Mouse (Mus musculus) embryonic facial prominence, embryonic 13.5 days (tissue): ENCODE results near the gene Vps13a. TPM values are rescaled to one million over a fixed set of nuclear protein-coding genes. Genes with fewer than 3 reads are reported as not detected.

Experiments used
- ATAC-seq: fragments of 200-750 bp; cut with Nextera tagmentation; 2 replicates; pipeline ENCODE4 v1.8.0; 2017; ENCODE audit warnings: low read depth; ENCODE audit not compliant: insufficient number of reproducible peaks, insufficient read depth, low FRiP score, low TSS enrichment
- H3K27ac ChIP-seq: fragments of 300-500 bp; sonication (generic); 2 replicates; pipeline ENCODE4 v1.5.1; 2015; ENCODE audit warnings: moderate library complexity, mild to moderate bottlenecking, inconsistent platforms
- H3K27me3 ChIP-seq: fragments of 300-500 bp; sonication (generic); 2 replicates; pipeline ENCODE4 v1.6.1; 2015; ENCODE audit warnings: mild to moderate bottlenecking, inconsistent platforms
- H3K36me3 ChIP-seq: fragments of 300-500 bp; sonication (generic); 2 replicates; pipeline ENCODE4 v1.6.1; 2015; ENCODE audit warnings: mild to moderate bottlenecking, inconsistent platforms
- H3K4me1 ChIP-seq: fragments of 300-500 bp; sonication (generic); 2 replicates; pipeline ENCODE4 v1.6.1; 2015; ENCODE audit warnings: inconsistent platforms
- H3K4me2 ChIP-seq: fragments of 300-500 bp; sonication (generic); 2 replicates; pipeline ENCODE4 v1.6.1; 2015; ENCODE audit warnings: moderate library complexity, mild to moderate bottlenecking, inconsistent platforms
- H3K4me3 ChIP-seq: fragments of 300-500 bp; sonication (generic); 2 replicates; pipeline ENCODE4 v1.5.1; 2015; ENCODE audit warnings: mild to moderate bottlenecking, inconsistent platforms
- H3K9ac ChIP-seq: fragments of 300-500 bp; sonication (generic); 2 replicates; pipeline ENCODE4 v1.6.1; 2015; ENCODE audit warnings: mild to moderate bottlenecking, inconsistent platforms
- H3K9me3 ChIP-seq: fragments of 300-500 bp; sonication (generic); 2 replicates; pipeline ENCODE4 v1.6.1; 2016; ENCODE audit warnings: inconsistent platforms
- WGBS: fragments of 180-500 bp; shearing (Covaris S2); methylation state at CpG from one replicate; pipeline ENCODE4 v1.1.7; 2015; ENCODE audit warnings: mixed read lengths; 5-methylcytosine and 5-hydroxymethylcytosine counted together
- polyA plus RNA-seq: library from polyadenylated mRNA; unstranded; fragments of >200 nt; fragmentation: Nextera tagmentation; extraction: Ambion mirVana; gene quantifications from 2 replicates; pipeline ENCODE4 v1.2.1, GENCODE M21; 2015

Gene Vps13a
- polyA plus RNA-seq, 1 experiment from 2014 or later: 9.0 TPM

- 79% methylated on average over 6 of the region's 6 CpGs for WGBS
- H3K27me3 ChIP-seq: no peaks in the 10 kb centered on the region
- no peak overlapping the region for H3K27ac ChIP-seq
- no peaks in the 10 kb centered on the region for H3K36me3 ChIP-seq
- no peak overlapping the region for H3K9ac ChIP-seq
- H3K9me3 ChIP-seq: no peaks in the 10 kb centered on the region
- no peaks in the 10 kb centered on the region for H3K4me1 ChIP-seq
- no peak overlapping the region for H3K4me3 ChIP-seq
- H3K4me2 ChIP-seq: no peak overlapping the region
- ATAC-seq: no peak
Measured at GRCm38 (mm10) chr19:16576790-16577189, 203.9 kb downstream of the Vps13a start.

Other genes with a start within 250 kb of the Vps13a start
- gene Foxb2, start 92.9 kb upstream of the Vps13a start, polyA plus RNA-seq: 0.18 TPM in 1 of 2 replicates, not detected in the other
- gene Prune2, start 175.2 kb upstream of the Vps13a start, polyA plus RNA-seq: 1.7 TPM in 2 replicates